Mouse (Mus musculus) embryonic facial prominence, embryonic 15.5 days (tissue): Measurements from ENCODE around the gene Dqx1. TPM values are rescaled to one million over a fixed set of nuclear protein-coding genes. Genes with fewer than 3 reads are reported as not detected.

Experiments used
- ATAC-seq: fragments of 200-750 bp; cut with Nextera tagmentation; 2 replicates; pipeline ENCODE4 v1.8.0; 2017; ENCODE audit warnings: low read depth, moderate TSS enrichment; ENCODE audit not compliant: insufficient number of reproducible peaks, low FRiP score, low TSS enrichment
- H3K27ac ChIP-seq: fragments of 300-500 bp; sonication (generic); replicated peaks from 2 replicates; pipeline ENCODE4 v1.5.1; 2015; ENCODE audit warnings: mild to moderate bottlenecking, inconsistent platforms
- H3K27me3 ChIP-seq: fragments of 300-500 bp; sonication (generic); 2 replicates; pipeline ENCODE4 v1.6.1; 2015; ENCODE audit warnings: inconsistent platforms
- H3K36me3 ChIP-seq: fragments of 300-500 bp; sonication (generic); 2 replicates; pipeline ENCODE4 v1.6.1; 2015; ENCODE audit warnings: mild to moderate bottlenecking, inconsistent platforms
- H3K4me1 ChIP-seq: fragments of 300-500 bp; sonication (generic); 2 replicates; pipeline ENCODE4 v1.6.1; 2015; ENCODE audit warnings: inconsistent platforms
- H3K4me2 ChIP-seq: fragments of 300-500 bp; sonication (generic); replicated peaks from 2 replicates; pipeline ENCODE4 v1.6.1; 2015; ENCODE audit warnings: mild to moderate bottlenecking, inconsistent platforms
- H3K4me3 ChIP-seq: fragments of 300-500 bp; sonication (generic); replicated peaks from 2 replicates; pipeline ENCODE4 v1.5.1; 2015; ENCODE audit warnings: mild to moderate bottlenecking, inconsistent platforms
- H3K9ac ChIP-seq: fragments of 300-500 bp; sonication (generic); 2 replicates; pipeline ENCODE4 v1.6.1; 2015; ENCODE audit warnings: inconsistent platforms
- H3K9me3 ChIP-seq: fragments of 300-500 bp; sonication (generic); replicated peaks from 2 replicates; pipeline ENCODE4 v1.6.1; 2016; ENCODE audit warnings: inconsistent platforms
- WGBS: fragments of 180-500 bp; shearing (Covaris S2); methylation state at CpG from one replicate; pipeline ENCODE4 v1.1.7; 2015; 5-methylcytosine and 5-hydroxymethylcytosine counted together
- polyA plus RNA-seq: library from polyadenylated mRNA; unstranded; fragments of >200 nt; fragmentation: Nextera tagmentation; extraction: Ambion mirVana; gene quantifications from 2 replicates; pipeline ENCODE4 v1.2.1, GENCODE M21; 2015

Gene Dqx1
- polyA plus RNA-seq, 1 experiment from 2014 or later = 1.6 TPM

GRCm38 (mm10) chr6:83054074-83054851 lies 3.4 kb upstream of the Dqx1 start, which contains the start of gene Aup1:
TSS of gene Aup1 (plus strand) at chr6:83054521.
- no peaks in the 10 kb centered on the region for H3K9me3 ChIP-seq
- ATAC-seq = peak; percentile 96
- peak within 1 kb of the TSS; percentile 97 for H3K4me3 ChIP-seq
- peak within 1 kb of the TSS; percentile 95 for H3K9ac ChIP-seq
- peaks cover 27% of the 10 kb centered on the region for H3K4me1 ChIP-seq
- no peaks in the 10 kb centered on the region for H3K27me3 ChIP-seq
- peak within 1 kb of the TSS; percentile 89 for H3K4me2 ChIP-seq
- WGBS = under 1% methylated on average over 64 of the region's 64 CpGs
- peaks cover 33% of the 10 kb centered on the region for H3K36me3 ChIP-seq
- peak within 1 kb of the TSS; percentile 90 for H3K27ac ChIP-seq

DNA sequence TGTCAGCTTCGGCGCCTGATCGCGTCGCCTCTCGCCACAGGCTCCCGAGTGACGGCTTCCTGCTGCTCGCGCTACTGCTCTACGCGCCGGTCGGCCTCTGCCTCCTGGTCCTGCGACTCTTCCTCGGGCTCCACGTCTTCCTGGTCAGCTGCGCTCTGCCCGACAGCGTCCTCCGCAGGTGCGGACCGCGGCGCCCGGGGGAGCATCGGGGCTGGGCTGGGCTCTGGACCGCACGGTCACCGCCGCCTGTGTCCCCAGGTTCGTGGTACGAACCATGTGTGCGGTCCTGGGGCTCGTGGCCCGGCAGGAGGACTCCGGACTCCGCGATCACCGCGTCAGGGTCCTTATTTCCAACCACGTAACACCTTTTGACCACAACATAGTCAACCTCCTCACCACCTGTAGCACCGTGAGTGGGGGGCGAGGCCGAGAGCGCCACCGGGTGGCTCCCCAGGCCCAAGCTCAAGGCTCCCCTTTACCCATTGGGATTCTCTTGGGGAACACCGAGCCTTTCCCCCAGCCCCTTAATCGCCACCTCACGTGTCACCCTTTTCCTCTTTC lies 2.7 kb upstream of the Dqx1 start, which contains the start of gene Htra2:
Gene Htra2 (minus strand): TSS at position 403 of the 561 bp plus-strand sequence.
- Histone ChIP-seq H3K4me3 (peak within 1 kb of the TSS; percentile 97), H3K27ac (peak within 1 kb of the TSS; percentile 90), H3K9ac (peak within 1 kb of the TSS; percentile 95), H3K36me3 (peaks cover 33% of the 10 kb centered on the region), H3K4me1 (peaks cover 27% of the 10 kb centered on the region), H3K4me2 (peak within 1 kb of the TSS; percentile 89), H3K9me3 (no peaks in the 10 kb centered on the region), H3K27me3 (no peaks in the 10 kb centered on the region; the same call in 1 of the 2 replicates)
- under 1% methylated on average over 50 of the region's 50 CpGs for WGBS
- ATAC-seq = peak; percentile 16

- peaks cover 14% of the 10 kb centered on the region for H3K4me1 ChIP-seq
- no peak for ATAC-seq
- 82% methylated on average over 2 of the region's 2 CpGs for WGBS
Measured at GRCm38 (mm10) chr6:83058725-83059124, 1.1 kb downstream of the Dqx1 start.

GRCm38 (mm10) chr6:83065995-83066394 lies 8.4 kb downstream of the Dqx1 start:
- Histone ChIP-seq H3K36me3 (no peaks in the 10 kb centered on the region), H3K9ac (no peak overlapping the region), H3K4me2 (no peak overlapping the region), H3K27ac (no peak overlapping the region), H3K27me3 (peaks cover 100% of the 10 kb centered on the region), H3K9me3 (no peaks in the 10 kb centered on the region), H3K4me3 (no peak overlapping the region), H3K4me1 (peaks cover 25% of the 10 kb centered on the region)
- 37% methylated on average over 8 of the region's 8 CpGs for WGBS
- no peak for ATAC-seq

More at GRCm38 (mm10) chr6:83058725-83059124, 1.1 kb downstream of the Dqx1 start:
- H3K36me3 ChIP-seq = peaks cover 18% of the 10 kb centered on the region
- no peak overlapping the region for H3K4me2 ChIP-seq
- H3K27me3 ChIP-seq = peaks cover 35% of the 10 kb centered on the region
- no peak overlapping the region for H3K27ac ChIP-seq
- H3K4me3 ChIP-seq = no peak overlapping the region
- H3K9ac ChIP-seq = no peak overlapping the region
- no peaks in the 10 kb centered on the region for H3K9me3 ChIP-seq

- 31% methylated on average over 6 of the region's 6 CpGs for WGBS
- peaks cover 100% of the 10 kb centered on the region for H3K27me3 ChIP-seq
- peaks cover 30% of the 10 kb centered on the region for H3K4me1 ChIP-seq
- no peak for ATAC-seq
- H3K9ac ChIP-seq = no peak overlapping the region
- no peaks in the 10 kb centered on the region for H3K9me3 ChIP-seq
- no peak overlapping the region for H3K4me3 ChIP-seq
- no peak overlapping the region for H3K27ac ChIP-seq
- H3K36me3 ChIP-seq = no peaks in the 10 kb centered on the region
- no peak overlapping the region for H3K4me2 ChIP-seq
Measured at GRCm38 (mm10) chr6:83066441-83066840, 8.8 kb downstream of the Dqx1 start.

DNA sequence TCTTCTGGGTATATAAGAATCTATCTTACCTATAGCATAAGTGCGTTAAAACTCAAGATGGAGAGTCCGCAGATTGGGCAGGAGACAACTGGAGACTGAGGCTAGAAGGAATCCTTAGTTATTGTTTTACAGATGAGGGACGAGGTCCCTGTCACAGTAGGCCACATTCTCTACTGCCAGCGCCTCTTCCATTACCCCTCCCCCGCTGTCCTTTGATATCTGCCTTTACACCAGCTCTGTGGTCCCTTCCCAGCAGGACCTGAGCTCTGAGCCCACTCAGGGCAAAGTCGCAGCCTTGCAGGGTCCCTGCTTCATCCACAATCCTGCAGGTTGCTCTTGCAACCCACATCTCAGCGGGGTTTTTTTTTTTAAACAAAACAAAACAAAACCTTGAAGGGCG lies 10.6 kb downstream of the Dqx1 start:
- H3K4me1 ChIP-seq = peaks cover 30% of the 10 kb centered on the region
- no peak overlapping the region; the same call in 1 of the 2 replicates for H3K4me3 ChIP-seq
- H3K9me3 ChIP-seq = no peaks in the 10 kb centered on the region
- no peak overlapping the region for H3K27ac ChIP-seq
- ATAC-seq = no peak
- peaks cover 99% of the 10 kb centered on the region for H3K27me3 ChIP-seq
- no peak overlapping the region for H3K9ac ChIP-seq
- no peak overlapping the region for H3K4me2 ChIP-seq
- H3K36me3 ChIP-seq = no peaks in the 10 kb centered on the region
- WGBS = 7% methylated on average over 8 of the region's 8 CpGs

- WGBS = 1% methylated on average over 75 of the region's 81 CpGs
- Histone ChIP-seq H3K36me3 (no peaks in the 10 kb centered on the region), H3K4me3 (peak overlapping the region; percentile 26), H3K27ac (no peak overlapping the region), H3K9ac (no peak overlapping the region), H3K9me3 (no peaks in the 10 kb centered on the region), H3K27me3 (peaks cover 98% of the 10 kb centered on the region), H3K4me1 (peaks cover 30% of the 10 kb centered on the region), H3K4me2 (peak overlapping the region; percentile 36)
- no peak for ATAC-seq
Measured at GRCm38 (mm10) chr6:83068706-83069487, 11.3 kb downstream of the Dqx1 start.

- H3K9ac ChIP-seq = no peak overlapping the region
- H3K27ac ChIP-seq = no peak overlapping the region
- under 1% methylated on average over 69 of the region's 69 CpGs for WGBS
- peak overlapping the region; percentile 35 for H3K4me2 ChIP-seq
- peak overlapping the region; percentile 26 for H3K4me3 ChIP-seq
- no peaks in the 10 kb centered on the region for H3K36me3 ChIP-seq
- ATAC-seq = no peak; the same call in 1 of the 2 replicates
- H3K4me1 ChIP-seq = peaks cover 30% of the 10 kb centered on the region
- H3K9me3 ChIP-seq = no peaks in the 10 kb centered on the region
- peaks cover 98% of the 10 kb centered on the region for H3K27me3 ChIP-seq
Measured at GRCm38 (mm10) chr6:83069488-83070246, 12.0 kb downstream of the Dqx1 start.

GRCm38 (mm10) chr6:83070247-83070310 lies 12.4 kb downstream of the Dqx1 start, which contains the start of gene Tlx2:
TSS of gene Tlx2 (minus strand) at chr6:83070293.
- no peak within 1 kb of the TSS for H3K27ac ChIP-seq

GRCm38 (mm10) chr6:83070311-83071219 lies 12.9 kb downstream of the Dqx1 start:
- peak overlapping the region; percentile 35 for H3K4me2 ChIP-seq
- H3K9me3 ChIP-seq = no peaks in the 10 kb centered on the region
- H3K27ac ChIP-seq = no peak overlapping the region
- no peak for ATAC-seq
- H3K9ac ChIP-seq = no peak overlapping the region
- H3K36me3 ChIP-seq = no peaks in the 10 kb centered on the region
- H3K4me3 ChIP-seq = peak overlapping the region; percentile 26
- WGBS = 2% methylated on average over 57 of the region's 58 CpGs
- peaks cover 30% of the 10 kb centered on the region for H3K4me1 ChIP-seq
- peaks cover 96% of the 10 kb centered on the region for H3K27me3 ChIP-seq

More at GRCm38 (mm10) chr6:83070247-83070310, 12.4 kb downstream of the Dqx1 start, which contains the start of gene Tlx2:
- H3K4me2 ChIP-seq = peak within 1 kb of the TSS; percentile 35
- ATAC-seq = no peak
- no peaks in the 10 kb centered on the region for H3K9me3 ChIP-seq
- no peaks in the 10 kb centered on the region for H3K36me3 ChIP-seq
- peaks cover 96% of the 10 kb centered on the region for H3K27me3 ChIP-seq
- H3K4me1 ChIP-seq = peaks cover 30% of the 10 kb centered on the region
- peak within 1 kb of the TSS; percentile 26 for H3K4me3 ChIP-seq
- H3K9ac ChIP-seq = no peak within 1 kb of the TSS
- WGBS = 0% methylated on average over 10 of the region's 10 CpGs
